Mouse (Mus musculus) layer of hippocampus, adult 8-10 months (tissue): ENCODE results near the gene Atp6v1d. TPM values are rescaled to one million over a fixed set of nuclear protein-coding genes. Genes with fewer than 3 reads are reported as not detected.

Experiments
- DNase-seq, 2 experiments: peaks; one replicate each; pipeline ENCODE4 v3.0.0; 2022; ENCODE audit warnings: low spot score in 2 of 2
- total RNA-seq, 4 experiments: library from RNA; stranded (reverse); gene quantifications; 2 replicates each; pipeline ENCODE4 v1.2.4; 2022

Atp6v1d gene
- total RNA-seq, 4 experiments from 2014 or later: 242 to 278 (median 250) TPM

GRCm38 (mm10) chr12:78800036-78800435 lies 61.4 kb downstream of the Atp6v1d start:
- no peak for DNase-seq

- DNase-seq: no peak
These were observed 67.2 kb downstream of the Atp6v1d start for GRCm38 (mm10) chr12:78794236-78794635.

- no peak for DNase-seq
These were observed 70.6 kb downstream of the Atp6v1d start for GRCm38 (mm10) chr12:78790791-78791190.

Other genes with a start within 250 kb of the Atp6v1d start
- gene Fam71d, start 170.1 kb downstream of the Atp6v1d start, total RNA-seq: 1 to 10 TPM in 3 of 4 experiments, under 1 TPM in 1; 0.68 to 2.6 (median 1.6) TPM
- 10 to 100 TPM; 23.6 to 36.8 (median 29.9) TPM for gene Mpp5, start 112.7 kb downstream of the Atp6v1d start, total RNA-seq
- 10 to 100 TPM; 46.6 to 56.8 (median 50.9) TPM for gene Eif2s1, start 181 bp upstream of the Atp6v1d start, total RNA-seq
- gene Plek2, start 45.3 kb upstream of the Atp6v1d start, total RNA-seq: under 1 TPM in 3 of 4 experiments, not detected in 1; 0.21 to 0.49 (median 0.34) TPM
- 10 to 100 TPM; 26.8 to 32.8 (median 29.8) TPM for gene Tmem229b, start 146.0 kb upstream of the Atp6v1d start, total RNA-seq
- gene Plekhh1, start 167.5 kb upstream of the Atp6v1d start, total RNA-seq: 10 to 100 TPM; 18.4 to 19.5 (median 18.9) TPM
- gene Pigh, start 228.0 kb upstream of the Atp6v1d start, total RNA-seq: 10 to 100 TPM in 3 of 4 experiments, 1 to 10 TPM in 1; 9.9 to 12.7 (median 11.0) TPM